Mouse (Mus musculus): ENCODE data around the gene Plekhg2.
A peak's percentile ranks its signal among the peaks of the same experiment; 100 is the strongest.

Plekhg2 gene

DNA sequence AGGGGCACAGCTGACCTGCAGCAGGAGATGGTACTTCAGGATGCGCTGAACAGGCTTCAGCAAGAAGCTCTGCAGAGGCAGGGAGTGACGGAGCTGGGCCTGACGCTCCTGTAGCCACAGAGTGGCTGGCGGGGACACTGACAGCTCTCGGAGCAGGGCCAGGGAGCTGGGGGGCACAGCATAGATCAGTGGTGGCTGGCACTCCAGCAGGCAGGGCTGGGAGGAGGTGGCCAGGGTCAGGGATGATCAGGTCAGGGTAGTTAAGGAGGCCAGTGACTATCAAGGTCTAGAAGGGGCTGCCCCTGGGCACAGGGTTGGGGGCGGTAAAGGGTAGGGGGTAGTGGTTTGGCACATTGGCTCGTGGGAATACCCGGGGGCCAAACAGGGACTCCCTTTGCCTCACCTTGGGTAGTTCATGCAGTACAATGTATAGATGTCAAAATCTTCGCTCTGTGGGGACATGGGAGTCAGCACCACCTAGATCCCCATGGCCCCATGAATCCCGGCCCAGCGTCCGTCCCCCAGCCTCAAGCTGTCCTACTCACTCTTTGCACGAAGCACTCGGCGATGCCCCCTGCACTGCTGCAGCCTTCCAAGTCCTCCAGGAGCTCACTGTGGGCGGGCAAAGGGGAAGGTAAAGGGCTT is 4.0 kb downstream of the Plekhg2 start:
- no peak for DNase-seq (ENCODE audit: low read depth, low spot score)

DNA sequence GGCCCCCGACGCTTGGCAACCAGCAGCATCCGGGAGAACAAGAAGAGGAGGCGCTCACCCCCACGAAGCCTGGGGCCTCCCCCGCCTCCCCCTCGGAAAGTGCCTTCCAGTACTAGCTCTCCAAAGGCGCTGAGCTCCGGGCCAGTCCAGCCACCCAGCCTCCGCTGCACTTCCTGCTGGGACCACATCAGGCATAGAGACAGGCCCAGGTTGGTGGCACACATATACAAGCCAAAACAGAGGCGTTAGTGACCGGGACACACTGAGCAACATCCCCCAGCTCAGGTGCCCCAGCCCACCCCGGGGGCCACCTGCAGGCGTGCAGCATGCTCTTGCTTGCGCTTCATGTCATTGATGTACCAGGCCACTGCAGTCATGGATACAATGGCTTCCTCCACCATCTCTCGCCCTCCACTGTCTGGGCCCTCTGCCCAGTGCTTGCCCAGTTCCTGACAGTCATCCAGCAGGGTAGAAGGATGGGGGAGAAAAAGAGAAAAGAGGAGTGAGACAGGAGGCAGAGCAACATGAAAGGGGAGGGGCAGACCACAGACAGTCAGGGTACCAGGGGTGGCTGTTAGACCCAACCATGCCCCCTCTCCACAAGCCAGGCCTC is 4.6 kb downstream of the Plekhg2 start:
- DNase-seq (ENCODE audit: low read depth, low spot score): no peak

DNA sequence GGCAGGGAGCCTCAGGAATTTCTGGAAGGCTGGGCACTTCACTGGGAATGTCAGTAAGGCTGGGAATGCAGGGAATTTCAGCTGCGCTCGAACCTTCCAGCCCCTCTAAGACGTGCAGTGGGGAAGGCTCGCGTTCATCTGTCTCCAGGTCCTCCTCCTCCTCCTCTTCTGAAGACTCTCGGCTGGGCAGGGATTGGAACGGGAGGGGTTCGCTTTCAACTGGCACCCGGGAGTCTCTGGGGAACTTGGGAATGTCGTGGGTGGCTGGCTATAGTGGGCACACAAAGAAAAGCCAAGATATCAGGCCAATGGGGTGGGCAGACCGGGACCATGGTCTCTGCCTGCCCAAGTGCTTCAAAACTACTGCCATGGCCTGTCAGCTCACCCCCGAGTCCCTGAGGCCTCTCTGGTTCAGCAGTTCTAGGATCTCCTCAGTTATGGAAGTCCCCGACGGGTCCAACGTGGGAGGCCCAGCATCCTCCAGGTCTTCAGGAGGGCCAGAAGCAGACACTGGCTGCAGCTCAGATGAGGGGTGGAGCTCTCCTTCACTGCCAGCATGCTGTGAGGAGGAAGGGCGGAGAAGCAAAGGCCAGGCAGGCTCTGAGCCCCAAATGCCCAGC is 9.8 kb downstream of the Plekhg2 start:
- DNase-seq (ENCODE audit: low read depth, low spot score): no peak

DNA sequence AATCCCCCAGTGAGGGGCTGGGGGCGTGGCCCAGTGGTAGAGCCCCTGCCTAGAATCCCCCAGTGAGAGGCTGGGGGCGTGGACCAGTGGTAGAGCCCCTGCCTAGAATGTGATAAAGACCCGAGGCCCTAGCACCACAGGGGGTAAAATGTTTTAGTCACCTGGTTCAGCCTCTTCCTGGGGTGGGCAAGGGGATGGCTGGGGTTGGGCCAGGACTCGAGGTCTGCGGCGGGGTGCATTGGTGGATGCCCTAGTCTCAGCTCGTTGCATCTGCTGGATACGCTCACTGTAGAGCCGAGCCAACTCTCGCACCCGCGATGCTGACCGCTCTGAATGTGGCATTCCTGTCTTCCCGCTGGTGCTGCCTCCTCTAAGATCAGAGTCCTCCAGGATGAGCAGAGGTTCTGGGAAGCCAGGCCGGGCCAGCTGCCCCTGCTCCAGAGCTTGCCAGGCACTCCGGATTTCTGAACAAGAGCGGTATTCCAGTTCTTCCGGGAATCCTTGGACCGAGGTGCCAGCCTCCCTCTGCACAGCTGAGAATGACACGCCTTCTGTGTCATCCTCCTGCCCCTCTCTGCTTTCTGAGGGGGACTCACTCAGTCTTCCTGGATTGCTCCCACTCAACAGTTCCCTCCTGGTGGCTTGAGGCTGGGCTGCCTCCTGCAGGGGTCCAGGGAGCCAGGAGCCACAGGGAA is 10.6 kb downstream of the Plekhg2 start:
- DNase-seq (ENCODE audit: low read depth, low spot score): no peak

DNA sequence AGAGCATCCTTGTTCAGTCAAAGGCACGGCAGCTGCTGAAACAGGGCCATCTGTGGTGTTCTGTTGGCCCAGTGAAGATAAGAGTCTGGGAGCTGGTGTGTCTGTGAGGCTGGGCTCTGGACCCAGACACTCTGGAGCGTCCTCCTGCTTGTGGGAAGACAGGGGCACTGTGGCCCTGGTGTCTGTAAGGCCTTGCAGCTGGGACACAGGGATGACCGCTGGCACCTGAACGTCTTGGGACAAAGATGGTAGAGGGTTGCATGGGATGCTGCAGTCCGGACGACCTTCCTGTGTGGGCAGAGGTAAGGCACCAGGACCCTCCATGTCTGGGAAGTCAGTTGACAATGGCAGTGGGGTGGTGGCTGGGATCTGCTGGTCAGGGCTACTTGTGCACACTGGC is 12.1 kb downstream of the Plekhg2 start:
- DNase-seq (ENCODE audit: low read depth, low spot score): no peak

DNA sequence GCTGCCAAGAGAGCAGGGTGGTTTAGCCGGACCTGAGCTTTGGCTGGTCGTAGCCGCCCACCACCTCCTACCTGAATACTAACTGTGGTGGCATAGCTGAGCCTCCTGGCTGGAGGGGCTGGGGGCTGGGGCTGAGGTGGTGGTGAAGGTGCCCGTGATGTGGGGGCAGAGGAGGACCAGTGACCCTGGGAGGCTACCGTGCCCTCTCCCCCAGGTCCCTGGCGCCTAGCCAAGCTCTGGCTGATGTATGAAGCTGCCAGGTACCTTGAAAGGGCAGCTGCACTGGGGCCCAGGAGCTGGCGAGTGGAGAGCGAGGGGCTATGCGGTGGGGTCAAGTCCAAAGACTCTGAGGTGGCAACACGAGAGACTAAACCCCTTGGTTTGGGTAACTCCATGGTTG is 12.5 kb downstream of the Plekhg2 start:
- DNase-seq (ENCODE audit: low read depth, low spot score): no peak

DNA sequence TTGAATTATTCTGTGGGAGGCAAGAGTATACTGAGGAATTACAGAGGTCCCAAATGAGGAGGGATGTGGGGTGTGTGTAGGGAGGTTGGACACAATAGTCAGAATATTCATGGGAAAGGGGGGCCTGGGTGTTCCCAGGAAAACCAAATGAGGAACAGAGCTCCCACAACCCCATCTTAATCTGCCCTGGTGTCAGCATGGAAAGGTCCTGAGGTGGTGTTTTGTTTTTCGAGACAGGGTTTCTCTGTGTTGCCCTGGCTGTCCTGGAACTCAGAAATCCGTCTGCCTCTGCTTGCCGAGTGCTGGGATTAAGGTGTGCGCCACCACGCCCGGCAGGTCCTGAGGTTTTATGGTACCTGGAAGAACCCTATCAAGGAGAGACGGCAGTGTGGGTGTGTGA is 14.0 kb downstream of the Plekhg2 start:
- DNase-seq (ENCODE audit: low read depth, low spot score): no peak

DNA sequence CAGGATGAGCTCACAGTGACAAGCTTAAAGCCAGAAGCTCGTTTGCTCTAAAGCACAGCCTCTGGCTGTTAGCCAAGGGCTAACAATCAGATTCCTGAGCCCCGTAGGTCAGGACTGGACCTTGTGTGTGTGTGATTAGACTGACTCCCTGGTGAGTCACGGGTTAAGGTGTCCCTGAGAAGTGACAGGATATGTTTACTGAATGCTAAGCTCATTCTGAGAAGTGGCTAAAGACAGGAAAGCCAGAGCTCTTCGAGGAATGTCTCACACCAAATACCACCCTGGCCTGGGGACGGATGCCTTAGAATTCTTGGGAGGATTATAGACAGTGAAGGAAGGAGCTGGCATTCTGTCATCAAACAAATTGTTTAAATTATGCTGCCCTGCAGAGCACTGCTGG is 14.4 kb downstream of the Plekhg2 start:
- no peak for DNase-seq (ENCODE audit: low read depth, low spot score)

DNA sequence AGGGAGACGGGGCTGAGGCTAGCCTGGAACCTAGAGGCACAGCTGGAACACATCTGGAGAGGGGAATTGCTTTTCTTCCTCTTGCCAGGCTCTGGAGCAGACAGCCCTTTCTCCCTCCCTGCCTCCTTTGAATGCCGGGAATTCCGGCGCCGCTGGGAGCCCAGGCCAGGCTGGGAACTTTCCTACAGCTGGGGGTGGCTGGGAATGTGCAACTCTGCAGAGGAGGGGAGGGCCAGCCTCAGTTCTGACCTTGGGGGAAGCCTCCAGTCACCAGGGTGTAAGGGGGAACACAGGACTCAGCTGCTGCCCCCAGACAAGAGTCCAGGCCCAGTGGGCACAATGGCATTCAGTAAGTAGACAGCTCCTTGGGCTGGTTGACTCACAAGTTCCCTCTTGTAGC is 15.4 kb downstream of the Plekhg2 start:
- DNase-seq (ENCODE audit: low read depth, low spot score): no peak

DNA sequence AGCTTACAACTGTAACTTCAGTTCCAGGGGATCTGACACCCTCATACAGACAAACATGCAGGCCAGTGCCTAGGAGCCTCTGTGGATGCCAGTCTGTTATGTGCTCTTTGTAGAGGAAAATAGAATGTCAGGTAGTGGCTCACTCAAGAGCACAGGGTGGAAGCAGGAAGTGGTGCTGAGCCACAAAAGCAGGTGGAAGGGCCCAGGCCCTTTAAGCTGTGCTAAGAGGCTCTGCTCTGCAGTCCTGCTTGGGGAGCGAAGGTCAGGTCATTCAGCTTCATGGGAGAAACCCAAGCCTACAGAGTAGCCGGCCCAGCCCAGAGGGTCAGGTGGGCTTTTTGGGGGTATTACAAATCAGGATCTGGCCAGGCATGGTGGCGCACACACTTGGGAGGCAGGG is 17.2 kb downstream of the Plekhg2 start:
- DNase-seq (ENCODE audit: low read depth, low spot score): peak; percentile 29

DNA sequence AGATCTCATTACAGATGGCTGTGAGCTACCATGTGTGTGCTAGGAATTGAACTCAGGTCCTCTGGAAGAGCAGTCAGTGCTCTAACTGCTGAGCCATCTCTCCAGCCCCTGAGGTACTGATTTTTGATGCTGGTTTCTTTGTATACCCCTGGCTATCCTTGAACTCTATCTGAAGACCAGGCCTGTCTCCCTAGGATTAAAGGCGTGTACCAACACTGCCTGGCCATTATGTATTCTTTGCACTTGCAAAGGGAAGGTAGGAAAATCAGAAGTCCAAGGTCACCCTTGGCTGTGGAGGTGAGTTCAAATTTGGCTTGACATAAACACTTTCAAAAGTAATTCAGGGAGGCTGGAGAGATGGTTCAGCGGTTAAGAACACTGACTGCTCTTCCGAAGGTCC is 17.8 kb downstream of the Plekhg2 start:
- peak; percentile 17 for DNase-seq (ENCODE audit: low read depth, low spot score)

DNA sequence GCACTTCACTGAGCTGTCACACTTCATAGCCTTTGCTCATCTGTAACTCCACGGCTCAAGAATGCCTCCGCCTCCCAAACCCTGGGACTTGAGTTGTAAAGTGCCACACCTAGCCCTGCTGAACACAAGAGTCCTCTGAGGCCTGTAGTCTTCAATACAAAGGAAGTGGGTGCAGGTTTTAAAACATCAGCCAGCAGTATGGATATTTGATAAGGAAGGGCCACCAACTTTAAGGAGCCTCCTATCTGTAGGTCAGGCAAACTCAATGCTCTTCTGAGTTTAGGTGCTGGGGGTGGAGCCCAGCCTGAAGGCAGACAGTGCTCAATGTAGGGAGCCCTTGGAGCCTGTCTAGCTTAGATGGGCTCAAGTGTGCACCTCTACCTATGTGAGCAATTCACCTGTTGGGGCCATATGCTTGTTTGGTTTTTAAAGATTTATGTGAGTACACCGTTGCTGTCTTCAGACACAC is 18.3 kb downstream of the Plekhg2 start:
- peak; percentile 22 for DNase-seq (ENCODE audit: low read depth, low spot score)

DNA sequence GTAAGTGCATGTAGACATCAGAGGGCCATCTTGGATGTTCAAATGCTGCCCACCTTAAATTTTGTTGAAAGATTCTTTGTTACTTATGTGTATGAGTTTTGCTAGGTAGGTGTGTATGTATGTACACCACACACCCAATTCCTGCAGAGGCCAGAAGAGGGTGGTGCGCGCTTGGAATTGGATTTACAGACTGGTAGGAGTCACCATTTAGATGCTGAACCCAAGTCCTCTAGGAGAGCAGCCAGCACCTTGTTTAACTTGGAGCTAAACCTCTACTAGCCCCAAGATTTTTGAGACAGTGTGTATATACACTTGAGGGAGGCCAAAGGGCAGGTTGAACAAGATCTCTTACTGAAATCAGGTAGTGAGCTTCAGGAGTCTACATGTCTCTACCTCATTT is 19.1 kb downstream of the Plekhg2 start:
- DNase-seq (ENCODE audit: low read depth, low spot score): peak; percentile 17

DNA sequence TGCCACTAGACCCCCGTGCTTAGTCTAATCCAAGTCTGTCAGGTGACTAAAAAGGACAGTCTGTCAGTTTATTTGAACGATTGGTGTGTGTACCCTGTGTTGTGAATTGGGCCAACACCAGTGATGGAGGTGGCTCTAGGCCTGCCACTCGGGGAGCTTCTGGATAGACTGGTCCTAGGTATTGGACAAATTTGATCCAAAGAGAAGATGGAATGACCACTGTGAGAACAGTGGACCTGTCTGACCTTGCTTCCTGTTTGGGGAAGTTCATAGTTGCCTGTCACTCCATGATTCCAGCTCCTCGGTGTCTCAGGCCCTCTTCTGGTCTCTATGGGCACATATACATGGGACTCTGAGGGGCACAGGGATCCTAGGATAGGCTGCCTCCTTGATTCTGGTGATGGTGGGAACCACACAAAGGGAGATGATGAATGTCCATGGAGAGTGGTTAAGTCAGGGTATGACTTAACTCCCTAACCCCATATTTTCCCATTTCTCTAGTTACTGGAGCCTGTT is 20.7 kb downstream of the Plekhg2 start:
- no peak for DNase-seq (ENCODE audit: low read depth, low spot score)

DNA sequence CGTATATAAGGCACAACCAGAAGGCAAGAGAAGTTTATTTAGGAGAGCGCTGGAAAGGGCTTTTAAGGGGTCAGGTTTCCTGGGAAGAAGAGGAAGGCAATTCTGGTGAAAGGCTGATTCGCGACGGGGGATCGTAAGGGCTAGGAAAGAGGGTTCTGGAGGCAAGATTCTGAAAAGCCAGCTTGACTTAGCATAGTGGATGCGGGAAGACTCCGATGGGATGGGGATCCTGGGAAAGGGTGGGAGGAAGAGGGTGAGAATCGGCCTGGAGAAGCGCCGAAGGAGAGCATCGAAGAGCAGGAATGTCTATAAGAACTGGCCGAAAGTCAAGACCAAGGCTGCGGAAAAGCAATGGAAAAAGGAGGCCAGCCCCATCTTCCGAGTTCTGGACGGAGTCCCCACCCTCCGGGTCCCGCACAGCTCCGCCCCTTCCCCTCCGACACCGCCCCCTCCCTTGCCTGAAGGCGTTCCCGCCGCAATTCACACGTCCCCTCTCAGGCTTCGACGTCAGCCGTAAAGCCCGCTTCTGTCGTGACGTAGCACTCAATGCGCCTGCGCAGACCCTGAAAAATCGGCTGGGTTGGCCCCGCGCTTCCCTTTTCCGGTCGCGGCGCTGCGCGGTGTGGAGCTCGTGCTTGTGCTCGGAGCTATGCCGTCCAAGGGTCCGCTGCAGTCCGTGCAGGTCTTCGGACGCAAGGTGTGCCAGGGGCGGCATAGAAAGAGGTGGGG is 22.1 kb downstream of the Plekhg2 start, which contains the start of gene Rps16:
TSS of gene Rps16 (plus strand) at position 498 of the 729 bp plus-strand sequence.
- DNase-seq (ENCODE audit: low read depth, low spot score): peak; percentile 96

DNA sequence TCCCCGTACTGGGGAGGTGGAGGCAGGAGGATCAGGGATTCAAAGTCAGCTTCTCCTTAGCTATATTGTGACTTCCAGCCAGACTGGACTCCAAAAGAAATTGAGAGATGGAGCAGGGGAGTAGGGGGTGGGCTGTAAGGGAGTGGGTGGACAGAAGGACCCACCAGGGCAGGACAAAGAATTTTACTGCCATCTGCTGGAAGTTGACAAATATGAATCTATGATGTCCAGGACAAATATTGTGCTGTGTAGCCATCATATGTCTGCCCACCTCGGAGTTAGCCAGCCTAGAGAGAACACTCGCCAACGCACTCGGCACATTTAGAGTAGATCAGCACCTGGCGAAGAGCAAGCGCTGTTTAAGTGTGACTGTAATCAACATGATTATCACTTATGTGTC is 23.8 kb downstream of the Plekhg2 start:
- peak; percentile 41 for DNase-seq (ENCODE audit: low read depth, low spot score)

DNA sequence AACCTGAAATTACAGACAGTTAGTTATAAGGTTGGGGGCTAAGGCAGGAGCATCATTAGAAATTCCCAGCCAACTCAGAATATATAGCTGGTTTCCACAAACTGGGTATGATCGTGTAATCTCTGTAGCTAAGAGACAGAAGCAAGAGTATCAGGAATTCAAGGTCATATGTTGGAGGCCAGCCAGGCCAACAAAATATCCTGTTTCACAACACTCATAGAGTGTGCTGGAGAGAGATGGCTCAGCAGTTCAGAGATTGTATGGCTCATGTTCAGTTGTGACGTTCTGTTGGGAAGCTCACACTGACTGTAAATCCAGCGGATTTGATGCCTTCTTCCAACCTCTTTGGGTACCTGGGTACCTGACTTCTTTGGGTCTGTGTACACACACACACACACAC is 24.7 kb downstream of the Plekhg2 start:
- DNase-seq (ENCODE audit: low read depth, low spot score): no peak

DNA sequence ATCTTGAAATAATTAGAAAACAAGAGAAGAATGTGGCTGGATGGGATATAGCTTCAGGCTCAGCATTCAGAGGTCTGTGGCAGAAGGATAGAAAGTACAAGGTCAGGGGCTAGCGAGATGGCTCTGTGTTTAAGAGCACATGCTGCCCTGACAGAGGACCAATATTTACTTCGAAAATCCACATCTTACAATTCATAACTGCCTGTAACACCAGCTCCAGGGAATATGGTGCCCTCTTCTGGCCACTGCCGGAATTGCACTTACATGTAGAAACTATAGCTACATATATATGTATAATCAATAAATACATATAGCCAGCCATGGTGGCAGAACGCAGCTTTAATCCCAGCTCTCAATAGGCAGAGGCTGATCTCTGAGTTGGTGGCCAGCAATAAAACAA is 27.8 kb downstream of the Plekhg2 start:
- DNase-seq (ENCODE audit: low read depth, low spot score): peak; percentile 83

DNA sequence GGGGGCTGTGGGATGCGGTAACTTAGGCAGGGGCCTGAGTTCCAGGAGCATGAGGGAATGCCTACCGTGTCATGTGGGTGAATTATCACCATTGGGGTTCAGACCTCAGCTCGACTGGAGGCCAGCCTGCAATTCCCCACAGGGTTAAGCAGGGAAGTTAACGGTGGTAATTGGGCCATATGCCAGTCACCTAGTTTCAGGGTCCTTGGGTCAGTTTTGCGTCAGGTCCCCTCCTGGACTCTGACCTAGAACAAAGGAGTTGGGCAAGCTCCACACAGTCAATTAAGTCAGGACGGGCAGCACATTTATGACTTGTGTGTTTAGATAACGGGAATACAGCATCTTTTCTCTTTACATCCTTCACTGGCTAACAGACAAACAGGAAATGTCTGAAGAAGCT is 31.0 kb downstream of the Plekhg2 start:
- no peak for DNase-seq (ENCODE audit: low read depth, low spot score)

DNA sequence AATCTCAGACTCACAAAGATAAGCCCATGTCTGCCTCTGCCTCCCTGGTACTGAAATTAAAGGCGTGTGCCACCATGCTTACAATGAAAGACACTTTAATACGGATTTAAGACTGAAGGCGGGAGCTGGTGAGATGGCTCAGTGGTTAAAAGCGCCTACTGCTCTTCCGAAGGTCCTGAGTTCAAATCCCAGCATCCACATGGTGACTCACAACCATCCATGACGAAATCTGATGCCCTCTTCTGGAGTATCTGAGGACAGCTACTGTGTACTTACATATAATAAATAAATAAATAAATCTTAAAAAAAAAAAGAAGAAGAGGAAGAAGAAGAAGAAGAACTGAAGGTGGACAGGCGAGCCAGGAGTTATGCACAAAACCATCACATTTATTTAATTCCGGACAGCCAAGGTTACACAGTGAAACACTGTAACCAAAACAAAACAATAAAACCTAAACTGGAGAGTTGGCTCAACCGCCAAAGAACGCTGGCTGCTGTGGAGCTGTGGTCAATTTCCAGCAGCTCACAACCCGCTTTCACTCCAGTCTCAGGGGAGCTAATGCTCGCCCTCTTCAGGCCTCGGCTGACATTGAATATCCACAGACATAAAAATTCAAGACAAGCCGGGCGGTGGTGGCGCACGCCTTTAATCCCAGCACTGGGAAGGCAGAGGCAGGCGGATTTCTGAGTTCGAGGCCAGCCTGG is 33.0 kb downstream of the Plekhg2 start:
- DNase-seq (ENCODE audit: low read depth, low spot score): peak; percentile 91
